Mouse (Mus musculus): ENCODE data around the gene Ehhadh.
"Not testable (repeated sequence)": the region's sequence is repeated elsewhere in the genome, so short reads cannot be mapped to it uniquely, and the experiment has no call there.

Gene Ehhadh

DNA sequence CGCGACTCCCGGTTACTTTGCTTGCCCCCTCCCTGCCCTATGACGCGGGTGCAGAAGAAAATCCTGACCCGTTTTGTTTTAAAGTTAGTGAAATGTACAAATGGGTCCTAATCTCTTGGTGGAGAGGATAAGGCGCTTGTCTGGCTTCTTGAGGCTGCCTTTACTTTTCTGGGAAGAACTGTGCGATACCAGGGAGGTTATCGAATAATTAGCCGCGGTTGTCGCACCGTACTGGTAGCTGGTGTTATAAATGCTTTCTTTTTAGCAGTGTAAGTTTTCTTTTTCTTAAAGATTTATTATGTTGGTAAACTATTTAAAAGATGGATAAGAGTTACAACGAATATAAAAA lies 7.1 kb upstream of the Ehhadh start:
- no peak for ATAC-seq (ENCODE audit: low TSS enrichment)

DNA sequence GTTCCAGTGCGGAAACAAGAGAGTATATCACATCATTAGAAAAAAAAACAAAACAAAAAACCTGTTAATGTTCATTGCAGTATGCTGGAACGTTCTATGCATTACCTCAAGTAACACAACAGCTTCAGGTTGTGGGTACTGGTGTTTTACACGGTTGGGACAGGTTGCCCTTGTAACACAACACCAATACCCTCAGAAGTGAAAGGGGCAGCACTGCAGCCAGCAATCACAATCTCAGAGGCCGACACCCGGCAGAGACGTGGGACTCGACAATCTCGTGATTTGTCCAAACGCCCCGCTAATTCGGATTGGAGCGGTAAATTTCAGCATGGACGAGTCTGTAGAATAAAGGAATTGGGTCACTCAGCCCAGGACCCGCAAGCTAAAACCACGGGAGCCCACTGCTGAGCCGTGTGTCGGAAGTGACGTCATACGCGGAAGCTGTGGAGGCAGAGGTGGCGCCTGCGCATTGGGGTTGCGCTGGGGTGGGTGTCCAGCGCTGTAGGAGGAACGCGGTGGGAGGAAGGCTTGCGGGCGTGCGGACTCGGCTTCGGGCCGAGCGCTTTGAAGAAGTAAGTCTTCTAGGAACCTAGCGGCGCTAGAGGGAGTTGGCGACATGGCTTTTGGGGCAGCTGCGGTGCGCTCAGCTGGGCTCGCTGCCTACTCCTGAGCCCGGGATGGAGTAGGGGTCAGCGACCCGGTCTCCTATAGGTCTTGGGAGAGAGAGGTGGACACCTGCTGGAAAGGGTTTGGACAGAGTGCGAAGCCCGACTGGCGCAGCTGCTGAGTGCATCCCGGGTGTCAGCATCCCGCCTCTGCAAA lies 6.5 kb upstream of the Ehhadh start, which contains the start of gene Map3k13:
Gene Map3k13, plus strand, starts transcription at position 472 of the 822 bp plus-strand sequence.
- peak; percentile 98 for ATAC-seq (ENCODE audit: low TSS enrichment)

GRCm38 (mm10) chr16:21793080-21793810 lies 5.6 kb upstream of the Ehhadh start:
- ATAC-seq (ENCODE audit: low TSS enrichment), result not testable (repeated sequence)

DNA sequence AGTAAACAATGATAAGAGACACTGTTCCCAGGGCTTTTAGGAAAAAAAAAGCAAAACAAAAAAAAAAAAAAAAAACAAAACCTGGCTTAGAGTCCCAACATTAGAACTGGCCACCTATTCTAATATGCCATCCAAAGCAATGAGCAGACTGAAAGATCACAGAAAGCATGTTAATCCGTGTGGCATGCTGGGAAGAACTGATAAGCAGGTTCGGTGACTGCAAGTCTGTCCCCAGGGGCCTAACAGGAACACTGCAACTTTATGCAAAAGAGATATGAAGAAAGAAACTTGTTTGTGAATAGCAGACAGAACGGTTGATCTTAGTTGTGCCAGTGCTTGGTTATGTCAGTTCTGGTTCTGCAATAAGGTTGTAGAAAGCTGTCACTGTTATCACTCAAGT lies 4.2 kb upstream of the Ehhadh start:
- ATAC-seq (ENCODE audit: low TSS enrichment), result no peak

GRCm38 (mm10) chr16:21790469-21790868 lies 2.9 kb upstream of the Ehhadh start:
- no peak for ATAC-seq (ENCODE audit: low TSS enrichment)

- no peak for ATAC-seq (ENCODE audit: low TSS enrichment)
Observed at GRCm38 (mm10) chr16:21789180-21789579, 1.6 kb upstream of the Ehhadh start.

GRCm38 (mm10) chr16:21788581-21788980 lies 974 bp upstream of the Ehhadh start:
- ATAC-seq (ENCODE audit: low TSS enrichment), result no peak; the same call in 1 of the 2 replicates

DNA sequence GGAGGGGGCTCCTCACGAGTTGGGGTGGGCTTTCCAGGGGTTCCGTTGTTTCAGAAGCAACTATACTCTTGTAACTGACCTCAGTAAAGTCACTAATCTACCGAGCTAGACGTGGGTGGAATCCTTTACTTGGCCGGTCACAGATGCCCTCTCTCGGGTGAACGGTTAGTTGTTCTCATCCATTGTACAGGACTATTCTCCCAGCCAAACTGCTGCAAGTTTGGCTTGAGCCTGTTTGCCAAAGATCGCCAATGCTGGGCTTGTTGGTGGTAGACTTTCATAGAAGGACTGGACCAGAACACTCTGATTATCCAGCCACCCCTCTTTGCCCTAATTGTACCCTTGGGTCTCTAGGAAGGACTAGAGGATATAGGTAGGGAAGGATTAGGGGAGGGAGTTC lies 1.3 kb downstream of the Ehhadh start:
- no peak for ATAC-seq (ENCODE audit: low TSS enrichment)

DNA sequence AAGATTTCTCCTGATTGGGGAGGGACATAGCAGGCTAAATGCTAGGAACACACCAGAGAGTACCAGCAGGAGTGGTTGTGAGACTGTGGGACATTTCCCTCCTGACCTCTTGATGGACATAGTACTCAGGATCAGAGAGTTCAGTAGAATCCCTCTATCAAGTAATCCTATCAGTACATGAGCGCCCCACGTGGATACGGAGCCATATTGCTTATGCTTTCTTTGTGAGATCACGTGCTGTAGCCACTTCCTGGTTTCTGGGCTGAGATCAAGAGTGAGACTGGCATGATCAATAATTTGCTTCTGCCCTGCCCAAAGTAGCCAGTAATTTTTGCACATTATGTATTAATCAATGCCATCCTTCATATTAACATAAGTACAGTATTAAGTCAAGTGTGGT lies 2.6 kb downstream of the Ehhadh start:
- ATAC-seq (ENCODE audit: low TSS enrichment), result no peak

DNA sequence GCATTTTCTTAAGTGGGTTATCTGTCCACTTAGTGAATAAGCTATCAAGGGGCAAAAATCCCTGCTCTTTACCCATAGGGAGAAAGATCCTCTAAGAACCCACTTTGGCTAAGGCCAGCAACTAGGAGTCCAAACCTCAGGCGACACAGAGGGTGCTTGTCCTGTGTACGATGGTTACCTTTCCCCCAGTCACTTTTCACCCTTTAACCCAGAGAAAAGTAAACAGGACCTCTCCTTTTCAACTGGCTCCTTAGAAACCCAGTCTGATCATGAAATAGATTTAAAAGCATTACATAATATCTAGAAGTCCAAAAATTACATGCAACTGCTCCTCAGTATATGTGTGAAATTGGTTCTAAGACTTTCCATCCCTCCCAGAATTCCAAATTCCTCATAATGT lies 4.8 kb downstream of the Ehhadh start:
- no peak for ATAC-seq (ENCODE audit: low TSS enrichment)

- ATAC-seq (ENCODE audit: low TSS enrichment), result no peak
Observed at GRCm38 (mm10) chr16:21781895-21782294, 5.7 kb downstream of the Ehhadh start.

DNA sequence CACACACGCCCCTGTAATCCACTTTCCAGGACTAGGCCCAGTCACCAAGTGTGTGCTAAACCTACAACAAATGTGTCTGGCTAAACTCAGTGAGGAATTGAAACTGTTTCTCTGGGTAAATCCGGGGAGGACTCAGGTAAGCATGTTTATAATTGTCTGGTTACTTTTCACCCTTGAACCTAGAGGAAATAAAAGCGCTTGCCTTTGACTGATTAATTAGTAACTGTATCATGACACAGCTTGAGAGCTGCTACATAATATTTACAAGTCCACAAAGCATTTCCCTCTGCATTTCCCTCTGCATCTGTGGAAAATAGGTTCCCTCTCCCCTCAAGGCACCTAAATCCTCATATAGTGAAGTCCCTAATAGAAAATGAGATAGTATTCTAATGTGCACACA lies 6.3 kb downstream of the Ehhadh start:
- no peak for ATAC-seq (ENCODE audit: low TSS enrichment)

- no peak for ATAC-seq (ENCODE audit: low TSS enrichment)
Observed at GRCm38 (mm10) chr16:21779149-21779548, 8.5 kb downstream of the Ehhadh start.

- no peak for ATAC-seq (ENCODE audit: low TSS enrichment)
Observed at GRCm38 (mm10) chr16:21778293-21778866, 9.2 kb downstream of the Ehhadh start.

DNA sequence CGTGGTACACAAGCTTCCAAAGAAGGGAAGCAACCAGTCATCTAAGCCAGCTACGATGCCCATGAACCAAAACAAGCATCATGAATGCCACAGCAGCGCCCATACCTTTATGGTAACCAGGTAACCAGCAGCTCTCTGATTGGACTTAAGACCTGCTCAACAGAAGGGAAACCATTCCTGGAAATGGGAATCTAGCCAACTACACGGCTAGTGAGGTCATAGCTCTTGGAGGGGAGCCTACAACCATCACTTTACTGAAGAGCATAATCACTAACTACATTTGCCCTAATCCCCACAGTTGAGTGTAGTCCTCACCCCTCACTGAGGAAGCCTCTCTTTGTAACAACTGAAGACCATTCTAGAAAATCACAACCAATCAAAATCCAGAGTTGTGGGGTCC lies 12.9 kb downstream of the Ehhadh start:
- no peak for ATAC-seq (ENCODE audit: low TSS enrichment)

DNA sequence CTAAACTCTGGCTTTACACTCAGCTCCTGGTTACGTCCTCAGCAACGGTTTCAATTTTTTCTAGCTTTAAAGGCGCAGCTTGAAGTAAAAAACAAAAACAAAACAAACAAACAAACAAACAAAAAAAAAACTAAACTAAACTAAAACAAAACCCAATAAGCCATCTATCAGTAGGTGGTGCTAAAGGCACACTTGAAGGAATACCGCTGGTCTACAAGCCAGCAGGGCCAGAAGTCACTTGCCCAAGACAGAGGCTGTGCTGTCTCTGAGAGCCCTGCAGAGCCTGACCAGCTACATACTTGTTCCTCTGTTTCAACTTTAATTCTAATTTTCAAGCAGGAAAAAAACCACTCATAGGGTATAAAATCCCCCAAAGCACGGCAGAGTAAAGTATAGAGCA lies 17.9 kb downstream of the Ehhadh start:
- ATAC-seq (ENCODE audit: low TSS enrichment), result no peak; the same call in 1 of the 2 replicates

DNA sequence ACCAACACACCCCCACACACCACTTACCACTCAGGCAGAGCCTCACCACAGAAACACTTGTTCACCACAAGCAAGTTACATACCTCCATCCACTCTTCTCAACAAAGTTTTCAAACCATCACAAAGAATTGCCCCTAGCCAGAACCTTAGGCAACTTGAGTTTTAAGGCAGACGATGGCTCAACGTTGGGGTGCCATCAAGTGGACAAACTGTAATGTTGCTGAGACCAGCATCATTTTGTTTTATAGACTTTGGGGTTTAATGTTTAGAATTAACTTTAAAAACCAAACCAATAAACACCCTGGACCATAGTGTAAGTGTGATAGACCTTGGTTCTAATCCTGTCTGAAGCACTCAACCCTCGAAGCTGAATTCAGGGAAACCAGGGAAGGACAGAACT lies 19.4 kb downstream of the Ehhadh start:
- ATAC-seq (ENCODE audit: low TSS enrichment), result no peak

DNA sequence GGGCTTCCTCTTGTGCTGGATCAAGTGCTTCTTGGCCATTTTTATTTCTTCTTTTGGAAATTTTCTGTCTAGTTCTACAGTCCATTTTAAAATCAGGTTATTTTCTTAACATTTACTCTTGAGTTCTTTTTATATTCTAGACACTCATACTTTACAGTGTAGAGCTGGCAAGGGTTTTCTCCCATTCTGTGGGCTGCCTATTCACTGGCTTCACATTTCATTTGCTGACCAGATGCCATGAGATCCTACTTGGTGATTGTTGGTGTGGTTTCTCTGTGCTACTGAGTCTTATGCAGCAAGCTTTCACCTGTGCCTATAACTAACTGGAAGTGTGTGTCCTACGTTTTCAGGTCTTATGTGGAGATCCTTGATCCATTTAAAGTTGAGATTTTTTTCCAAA lies 29.2 kb downstream of the Ehhadh start:
- ATAC-seq (ENCODE audit: low TSS enrichment), result peak; percentile 69

DNA sequence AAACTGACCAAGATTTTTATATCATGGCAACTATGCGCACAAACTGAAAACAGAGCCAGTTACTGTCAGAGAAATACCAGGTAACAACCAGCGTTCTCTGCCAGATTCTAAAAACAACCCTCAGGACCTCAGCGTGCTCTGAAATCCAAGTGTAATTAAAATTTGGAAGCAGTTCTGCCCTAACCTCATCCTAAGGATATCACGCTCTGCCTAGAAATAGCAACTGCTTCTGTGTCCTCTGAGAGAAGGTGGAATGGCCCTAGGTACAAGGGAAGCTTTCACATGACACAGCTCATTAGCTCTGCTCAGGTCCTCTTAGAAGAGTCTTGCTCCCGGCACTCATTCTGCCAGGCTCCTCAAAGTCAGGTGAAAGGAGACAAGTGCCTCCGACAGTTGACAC lies 44.2 kb downstream of the Ehhadh start:
- no peak for ATAC-seq (ENCODE audit: low TSS enrichment)

DNA sequence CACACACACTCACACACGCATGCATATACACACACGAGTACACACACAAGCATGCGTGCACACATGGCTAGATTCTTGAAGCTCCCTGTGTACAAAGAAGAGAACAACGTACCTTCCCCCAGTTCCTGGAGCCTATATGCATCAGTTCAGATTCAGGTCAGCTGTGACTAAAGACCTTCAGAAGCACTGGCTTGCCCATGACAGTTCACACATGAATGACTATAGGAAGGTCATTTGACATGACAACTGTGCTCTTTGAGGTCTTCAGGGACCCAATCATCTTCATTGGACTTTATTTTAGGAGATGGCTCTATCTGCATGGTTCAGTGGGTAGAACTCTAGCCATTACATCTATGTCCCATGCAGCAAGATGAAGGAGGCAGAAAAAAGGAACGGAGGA lies 44.7 kb downstream of the Ehhadh start:
- no peak for ATAC-seq (ENCODE audit: low TSS enrichment)

GRCm38 (mm10) chr16:21742191-21742870 lies 45.3 kb downstream of the Ehhadh start:
- no peak for ATAC-seq (ENCODE audit: low TSS enrichment)

- ATAC-seq (ENCODE audit: low TSS enrichment), result no peak
Observed at GRCm38 (mm10) chr16:21741542-21741941, 46.1 kb downstream of the Ehhadh start.
